Mouse (Mus musculus): Measurements from ENCODE around the gene Inpp4b.

DNA sequence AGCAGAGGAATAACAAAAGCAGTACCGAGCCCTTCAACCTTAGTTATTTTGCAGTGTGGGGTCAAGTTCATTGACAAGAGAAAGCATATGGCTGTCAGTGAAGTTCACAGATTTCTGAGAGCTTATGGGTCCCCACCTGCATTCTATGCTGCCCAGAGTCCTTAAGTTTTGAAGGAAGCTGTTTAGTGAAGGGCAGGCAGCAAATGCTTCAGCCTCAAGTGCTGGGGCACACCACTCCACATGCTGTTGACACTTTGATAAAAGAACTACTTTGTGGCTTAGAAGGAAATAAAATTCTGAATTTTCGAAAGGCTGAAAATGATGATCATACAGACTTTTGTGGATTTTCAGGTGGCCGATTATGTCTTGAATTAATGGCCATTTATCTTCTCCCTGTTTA is 296.1 kb downstream of the Inpp4b start:
- no peak for TF ChIP-seq POLR2A (IDR thresholded peaks at IDR 0.05; ENCODE audit: low read depth, low read length)
- TF ChIP-seq CTCF (IDR thresholded peaks at IDR 0.05; ENCODE audit: borderline replicate concordance, insufficient read depth, low read length), result no peak

Data from embryonic fibroblast, embryonic 13.5 days (primary cell).